Mouse (Mus musculus): ENCODE measurements around the gene Ralgps1.
"Not testable (repeated sequence)": the region's sequence is repeated elsewhere in the genome, so short reads cannot be mapped to it uniquely, and the experiment has no call there.

Ralgps1 gene

GRCm38 (mm10) chr2:33134766-33135490, 236.4 kb downstream of the Ralgps1 start:
- no peak for DNase-seq (ENCODE audit: low read depth, low spot score)

GRCm38 (mm10) chr2:33132306-33132705, 239.0 kb downstream of the Ralgps1 start:
- DNase-seq (ENCODE audit: low read depth, low spot score) = no peak

GRCm38 (mm10) chr2:33131500-33132092, 239.7 kb downstream of the Ralgps1 start, which contains the start of gene Garnl3:
Garnl3 (minus strand) TSS chr2:33131654.
- peak; percentile 47 for DNase-seq (ENCODE audit: low read depth, low spot score)

- DNase-seq (ENCODE audit: low read depth, low spot score) = peak; percentile 97
Observed at GRCm38 (mm10) chr2:33130526-33131483, 240.5 kb downstream of the Ralgps1 start.

GRCm38 (mm10) chr2:33130141-33130525, 241.2 kb downstream of the Ralgps1 start:
- no peak for DNase-seq (ENCODE audit: low read depth, low spot score)

GRCm38 (mm10) chr2:33129696-33130095, 241.6 kb downstream of the Ralgps1 start:
- no peak for DNase-seq (ENCODE audit: low read depth, low spot score)

GRCm38 (mm10) chr2:33129005-33129404, 242.3 kb downstream of the Ralgps1 start:
- DNase-seq (ENCODE audit: low read depth, low spot score) = no peak

- no peak for DNase-seq (ENCODE audit: low read depth, low spot score)
Observed at GRCm38 (mm10) chr2:33127271-33127670, 244.0 kb downstream of the Ralgps1 start.

- no peak for DNase-seq (ENCODE audit: low read depth, low spot score)
Observed at GRCm38 (mm10) chr2:33122856-33123255, 248.4 kb downstream of the Ralgps1 start.

- no peak for DNase-seq (ENCODE audit: low read depth, low spot score)
Observed at GRCm38 (mm10) chr2:33100536-33100935, 270.8 kb downstream of the Ralgps1 start.

GRCm38 (mm10) chr2:33097326-33097725, 274.0 kb downstream of the Ralgps1 start:
- not testable (repeated sequence) for DNase-seq (ENCODE audit: low read depth, low spot score)

GRCm38 (mm10) chr2:33095221-33095671, 276.0 kb downstream of the Ralgps1 start:
- DNase-seq (ENCODE audit: low read depth, low spot score) = no peak

GRCm38 (mm10) chr2:33090620-33091520, 280.4 kb downstream of the Ralgps1 start:
- DNase-seq (ENCODE audit: low read depth, low spot score) = peak; percentile 74

GRCm38 (mm10) chr2:33090033-33090400, 281.3 kb downstream of the Ralgps1 start:
- not testable (repeated sequence) for DNase-seq (ENCODE audit: low read depth, low spot score)

GRCm38 (mm10) chr2:33089356-33090032, 281.8 kb downstream of the Ralgps1 start:
- DNase-seq (ENCODE audit: low read depth, low spot score) = no peak

GRCm38 (mm10) chr2:33086671-33087363, 284.5 kb downstream of the Ralgps1 start:
- no peak for DNase-seq (ENCODE audit: low read depth, low spot score)

- no peak for DNase-seq (ENCODE audit: low read depth, low spot score)
Observed at GRCm38 (mm10) chr2:33086016-33086596, 285.2 kb downstream of the Ralgps1 start.

- no peak for DNase-seq (ENCODE audit: low read depth, low spot score)
Observed at GRCm38 (mm10) chr2:33084221-33084620, 287.1 kb downstream of the Ralgps1 start.

All from telencephalon, adult 2 months (tissue).